Mouse (Mus musculus): ENCODE data around the gene Chd9. TPM values are rescaled to one million over a fixed set of nuclear protein-coding genes. Genes with fewer than 3 reads are reported as not detected.

The Chd9 gene
- polyA plus RNA-seq, 1 experiment from 2014 or later: 70.1 TPM

GRCm38 (mm10) chr8:90862038-90862437, 33.9 kb downstream of the Chd9 start:
- Histone ChIP-seq H3K9ac (ENCODE audit: low read depth, low read length) (0 out of 2 replicates have a peak overlapping the region, but pooled peaks have one; percentile 19), H3K9me3 (ENCODE audit: control insufficient read depth, low read length) (no peaks in the 10 kb centered on the region), H3K4me2 (replicated peaks; ENCODE audit: low read depth, low read length) (no peak overlapping the region; the same call in 1 of the 2 replicates), H3K27ac (ENCODE audit: low read depth, low read length) (peak overlapping the region; percentile 89), H3K27me3 (ENCODE audit: control insufficient read depth, insufficient read depth, low read length) (no peaks in the 10 kb centered on the region), H3K36me3 (ENCODE audit: control insufficient read depth, insufficient read depth, low read length) (no peaks in the 10 kb centered on the region), H3K4me3 (ENCODE audit: low read length) (no peak overlapping the region), H3K4me1 (ENCODE audit: control insufficient read depth, insufficient read depth, low read length) (peaks cover 13% of the 10 kb centered on the region)
- peak; percentile 85 for ATAC-seq (ENCODE audit: low FRiP score, low TSS enrichment)
- 6% methylated on average over 9 of the region's 9 CpGs for WGBS

- WGBS: 91% methylated on average over 2 of the region's 2 CpGs
- ATAC-seq (ENCODE audit: low FRiP score, low TSS enrichment): no peak
- H3K27me3 ChIP-seq (ENCODE audit: control insufficient read depth, insufficient read depth, low read length): no peaks in the 10 kb centered on the region
- no peak overlapping the region for H3K4me2 ChIP-seq (replicated peaks; ENCODE audit: low read depth, low read length)
- H3K4me3 ChIP-seq (ENCODE audit: low read length): no peak overlapping the region
- H3K4me1 ChIP-seq (ENCODE audit: control insufficient read depth, insufficient read depth, low read length): peaks cover 17% of the 10 kb centered on the region
- no peaks in the 10 kb centered on the region for H3K36me3 ChIP-seq (ENCODE audit: control insufficient read depth, insufficient read depth, low read length)
- no peak overlapping the region for H3K27ac ChIP-seq (ENCODE audit: low read depth, low read length)
- no peaks in the 10 kb centered on the region for H3K9me3 ChIP-seq (ENCODE audit: control insufficient read depth, low read length)
- no peak overlapping the region for H3K9ac ChIP-seq (ENCODE audit: low read depth, low read length)
These were observed 38.9 kb downstream of the Chd9 start for GRCm38 (mm10) chr8:90867061-90867460.

- Histone ChIP-seq H3K9me3 (ENCODE audit: control insufficient read depth, low read length) (no peaks in the 10 kb centered on the region), H3K4me1 (ENCODE audit: control insufficient read depth, insufficient read depth, low read length) (peaks cover 13% of the 10 kb centered on the region), H3K27ac (ENCODE audit: low read depth, low read length) (no peak overlapping the region; the same call in 1 of the 2 replicates), H3K4me2 (replicated peaks; ENCODE audit: low read depth, low read length) (no peak overlapping the region), H3K4me3 (ENCODE audit: low read length) (no peak overlapping the region), H3K9ac (ENCODE audit: low read depth, low read length) (no peak overlapping the region), H3K36me3 (ENCODE audit: control insufficient read depth, insufficient read depth, low read length) (no peaks in the 10 kb centered on the region), H3K27me3 (ENCODE audit: control insufficient read depth, insufficient read depth, low read length) (no peaks in the 10 kb centered on the region)
- 91% methylated on average over 4 of the region's 4 CpGs for WGBS
- ATAC-seq (ENCODE audit: low FRiP score, low TSS enrichment): no peak
These were observed 39.8 kb downstream of the Chd9 start for GRCm38 (mm10) chr8:90867911-90868310.

- Histone ChIP-seq H3K9ac (ENCODE audit: low read depth, low read length) (no peak overlapping the region), H3K36me3 (ENCODE audit: control insufficient read depth, insufficient read depth, low read length) (no peaks in the 10 kb centered on the region), H3K27me3 (ENCODE audit: control insufficient read depth, insufficient read depth, low read length) (no peaks in the 10 kb centered on the region), H3K9me3 (ENCODE audit: control insufficient read depth, low read length) (no peaks in the 10 kb centered on the region), H3K4me2 (replicated peaks; ENCODE audit: low read depth, low read length) (no peak overlapping the region), H3K27ac (ENCODE audit: low read depth, low read length) (peak overlapping the region; percentile 66; the same call in 1 of the 2 replicates), H3K4me1 (ENCODE audit: control insufficient read depth, insufficient read depth, low read length) (peaks cover 13% of the 10 kb centered on the region), H3K4me3 (ENCODE audit: low read length) (no peak overlapping the region)
- no peak for ATAC-seq (ENCODE audit: low FRiP score, low TSS enrichment)
- 76% methylated on average over 4 of the region's 4 CpGs for WGBS
These were observed 40.2 kb downstream of the Chd9 start for GRCm38 (mm10) chr8:90868334-90868733.

- Histone ChIP-seq H3K4me2 (replicated peaks; ENCODE audit: low read depth, low read length) (peak overlapping the region; percentile 8), H3K4me1 (ENCODE audit: control insufficient read depth, insufficient read depth, low read length) (peaks cover 13% of the 10 kb centered on the region), H3K27ac (ENCODE audit: low read depth, low read length) (peak overlapping the region; percentile 66; the same call in 1 of the 2 replicates), H3K9ac (ENCODE audit: low read depth, low read length) (no peak overlapping the region), H3K27me3 (ENCODE audit: control insufficient read depth, insufficient read depth, low read length) (no peaks in the 10 kb centered on the region), H3K36me3 (ENCODE audit: control insufficient read depth, insufficient read depth, low read length) (no peaks in the 10 kb centered on the region), H3K4me3 (ENCODE audit: low read length) (no peak overlapping the region), H3K9me3 (ENCODE audit: control insufficient read depth, low read length) (no peaks in the 10 kb centered on the region)
- WGBS: 46% methylated on average over 18 of the region's 18 CpGs
- peak; percentile 68 for ATAC-seq (ENCODE audit: low FRiP score, low TSS enrichment)
These were observed 41.1 kb downstream of the Chd9 start for GRCm38 (mm10) chr8:90869071-90869919.

- WGBS: 11% methylated on average over 22 of the region's 22 CpGs
- peak; percentile 48 for ATAC-seq (ENCODE audit: low FRiP score, low TSS enrichment)
These were observed 42.0 kb downstream of the Chd9 start for GRCm38 (mm10) chr8:90869920-90870777.

GRCm38 (mm10) chr8:90871375-90872080, 43.4 kb downstream of the Chd9 start:
- no peak overlapping the region for H3K9ac ChIP-seq (ENCODE audit: low read depth, low read length)
- 77% methylated on average over 6 of the region's 6 CpGs for WGBS
- H3K36me3 ChIP-seq (ENCODE audit: control insufficient read depth, insufficient read depth, low read length): no peaks in the 10 kb centered on the region
- no peak overlapping the region for H3K27ac ChIP-seq (ENCODE audit: low read depth, low read length)
- peaks cover 17% of the 10 kb centered on the region for H3K4me1 ChIP-seq (ENCODE audit: control insufficient read depth, insufficient read depth, low read length)
- H3K27me3 ChIP-seq (ENCODE audit: control insufficient read depth, insufficient read depth, low read length): no peaks in the 10 kb centered on the region
- no peaks in the 10 kb centered on the region for H3K9me3 ChIP-seq (ENCODE audit: control insufficient read depth, low read length)
- H3K4me3 ChIP-seq (ENCODE audit: low read length): no peak overlapping the region
- H3K4me2 ChIP-seq (replicated peaks; ENCODE audit: low read depth, low read length): no peak overlapping the region
- no peak for ATAC-seq (ENCODE audit: low FRiP score, low TSS enrichment)

More at GRCm38 (mm10) chr8:90869920-90870777, 42.0 kb downstream of the Chd9 start:
- H3K4me3 ChIP-seq (ENCODE audit: low read length): no peak overlapping the region
- peaks cover 13% of the 10 kb centered on the region for H3K4me1 ChIP-seq (ENCODE audit: control insufficient read depth, insufficient read depth, low read length)
- H3K27ac ChIP-seq (ENCODE audit: low read depth, low read length): no peak overlapping the region; the same call in 1 of the 2 replicates
- no peaks in the 10 kb centered on the region for H3K36me3 ChIP-seq (ENCODE audit: control insufficient read depth, insufficient read depth, low read length)
- no peaks in the 10 kb centered on the region for H3K27me3 ChIP-seq (ENCODE audit: control insufficient read depth, insufficient read depth, low read length)
- H3K9me3 ChIP-seq (ENCODE audit: control insufficient read depth, low read length): no peaks in the 10 kb centered on the region
- peak overlapping the region; percentile 8 for H3K4me2 ChIP-seq (replicated peaks; ENCODE audit: low read depth, low read length)
- H3K9ac ChIP-seq (ENCODE audit: low read depth, low read length): no peak overlapping the region

GRCm38 (mm10) chr8:90873051-90873450, 44.9 kb downstream of the Chd9 start:
- ATAC-seq (ENCODE audit: low FRiP score, low TSS enrichment): no peak
- Histone ChIP-seq H3K27me3 (ENCODE audit: control insufficient read depth, insufficient read depth, low read length) (no peaks in the 10 kb centered on the region), H3K27ac (ENCODE audit: low read depth, low read length) (no peak overlapping the region), H3K36me3 (ENCODE audit: control insufficient read depth, insufficient read depth, low read length) (no peaks in the 10 kb centered on the region), H3K9ac (ENCODE audit: low read depth, low read length) (no peak overlapping the region), H3K4me2 (replicated peaks; ENCODE audit: low read depth, low read length) (no peak overlapping the region), H3K4me1 (ENCODE audit: control insufficient read depth, insufficient read depth, low read length) (peaks cover 27% of the 10 kb centered on the region), H3K4me3 (ENCODE audit: low read length) (no peak overlapping the region), H3K9me3 (ENCODE audit: control insufficient read depth, low read length) (no peaks in the 10 kb centered on the region)
- WGBS: 84% methylated on average over 4 of the region's 4 CpGs
